Mouse (Mus musculus): ENCODE data around the gene Teddm2.
A peak's percentile ranks its signal among the peaks of the same experiment; 100 is the strongest.

Teddm2 gene

DNA sequence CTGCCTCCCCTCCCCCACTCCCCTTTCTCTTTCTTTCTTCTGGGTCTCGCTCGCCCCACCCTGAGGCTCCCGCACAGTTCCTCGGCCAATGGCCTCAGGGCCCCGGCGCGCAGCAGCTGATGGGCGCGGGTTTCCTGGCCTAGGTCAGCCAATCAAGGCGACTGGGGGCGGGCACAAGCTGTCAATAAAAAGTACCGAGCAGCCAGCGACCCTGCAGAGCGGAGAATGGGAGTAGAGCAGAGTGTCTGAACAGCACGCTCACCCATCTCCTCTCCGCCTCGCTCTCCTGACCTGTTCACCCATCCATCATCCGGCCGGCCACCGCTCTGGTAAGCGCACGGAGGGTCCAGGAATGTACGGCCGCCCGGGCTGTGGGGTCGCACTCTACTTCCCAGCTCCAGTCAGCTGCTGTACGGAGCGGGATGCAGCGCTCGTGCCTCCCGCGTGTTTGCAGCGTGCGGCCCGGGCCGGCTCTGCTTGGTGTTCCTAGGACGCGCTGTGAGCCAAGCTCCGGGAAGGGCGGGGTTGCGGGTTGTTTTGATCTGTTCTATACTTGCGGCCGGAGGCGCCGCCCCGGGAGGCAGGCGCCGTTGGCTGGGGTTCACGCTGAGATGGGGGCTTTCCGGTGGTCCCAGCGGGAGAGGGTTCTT lies at the start of gene Teddm2, which contains the start of gene Glul:
Gene Teddm2, minus strand, starts transcription at position 498 of the 650 bp plus-strand sequence.
Gene Glul, plus strand, starts transcription at position 214 of the 650 bp plus-strand sequence.
- peak; percentile 96 for DNase-seq (ENCODE audit: low spot score)

DNA sequence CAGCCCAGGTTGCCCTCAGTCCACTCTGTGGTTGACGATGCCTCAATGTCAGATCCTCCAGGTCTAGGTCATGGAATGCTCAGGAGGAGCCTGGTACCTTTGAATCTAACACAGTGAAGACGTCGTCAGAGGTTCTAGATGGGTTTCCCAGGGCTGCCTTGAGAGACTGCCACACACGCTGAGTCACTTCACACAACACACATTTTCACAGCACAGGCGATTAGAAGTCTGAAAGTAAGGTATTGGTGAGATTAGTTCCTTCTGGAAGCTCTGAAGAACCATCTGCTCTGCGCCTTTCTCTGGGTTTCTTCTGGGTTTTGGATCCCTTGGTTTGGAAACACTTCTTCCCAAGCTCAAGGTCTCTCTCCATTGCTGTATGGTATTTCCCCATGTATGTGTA lies 47.8 kb upstream of the Teddm2 start:
- no peak for DNase-seq (ENCODE audit: low spot score)

DNA sequence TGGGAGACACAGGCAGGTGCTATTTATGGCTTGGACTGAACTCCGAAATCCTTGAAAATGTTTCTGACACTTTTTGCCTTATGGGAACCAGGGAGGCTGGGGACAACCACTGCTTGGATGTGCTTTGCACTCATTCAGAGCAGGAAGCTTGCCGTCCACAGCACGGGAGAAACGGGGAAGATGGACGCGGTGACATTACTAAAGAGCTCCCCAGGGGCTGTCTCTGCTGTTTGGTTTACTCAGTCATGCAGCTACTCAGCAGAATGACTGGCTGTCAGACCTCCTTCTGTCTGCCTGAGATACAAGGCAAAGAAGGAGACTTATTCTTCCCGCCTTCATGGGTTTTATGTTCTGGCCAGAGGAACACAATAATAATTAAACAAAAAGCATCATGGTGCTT lies 46.9 kb upstream of the Teddm2 start:
- DNase-seq (ENCODE audit: low spot score), result no peak

DNA sequence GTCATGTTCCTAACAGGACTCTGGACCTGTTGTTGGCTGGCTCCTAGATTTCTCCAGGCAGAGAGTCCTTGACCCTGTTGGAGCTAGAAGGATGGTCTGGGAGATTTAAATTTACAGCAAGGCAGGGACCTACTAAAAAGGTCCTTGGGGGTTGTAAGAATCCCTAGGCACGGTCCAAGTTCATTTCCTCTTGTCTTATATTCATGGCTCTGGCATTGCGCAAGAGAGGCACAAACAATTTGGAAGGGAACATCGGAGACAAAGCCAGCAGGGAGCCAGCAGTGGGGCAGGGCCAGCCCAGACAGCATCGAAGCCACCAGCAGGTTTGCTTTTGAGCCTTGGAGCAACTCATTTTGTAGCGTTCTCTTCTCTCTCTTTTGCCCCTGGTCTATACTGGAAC lies 45.2 kb upstream of the Teddm2 start:
- no peak for DNase-seq (ENCODE audit: low spot score)

DNA sequence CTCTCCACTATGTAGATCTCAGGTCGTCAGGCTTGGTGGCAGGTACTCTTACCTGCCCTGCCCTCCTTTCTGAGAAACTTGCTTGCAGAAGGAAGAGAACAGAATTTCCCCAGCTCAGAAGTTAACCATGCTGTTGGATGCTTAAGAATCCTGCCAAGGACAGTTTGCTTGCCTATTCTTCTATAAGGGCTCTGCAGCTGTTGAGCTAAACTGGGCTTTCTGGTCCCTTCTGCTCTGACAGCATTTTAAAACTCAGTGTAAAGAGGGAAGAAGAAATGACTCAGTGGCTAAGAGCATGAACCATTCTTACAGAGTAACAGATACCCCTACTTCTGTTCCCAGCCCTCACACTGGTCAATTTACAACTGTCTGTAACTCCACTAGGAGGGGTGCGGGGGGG lies 41.0 kb upstream of the Teddm2 start:
- no peak for DNase-seq (ENCODE audit: low spot score)

DNA sequence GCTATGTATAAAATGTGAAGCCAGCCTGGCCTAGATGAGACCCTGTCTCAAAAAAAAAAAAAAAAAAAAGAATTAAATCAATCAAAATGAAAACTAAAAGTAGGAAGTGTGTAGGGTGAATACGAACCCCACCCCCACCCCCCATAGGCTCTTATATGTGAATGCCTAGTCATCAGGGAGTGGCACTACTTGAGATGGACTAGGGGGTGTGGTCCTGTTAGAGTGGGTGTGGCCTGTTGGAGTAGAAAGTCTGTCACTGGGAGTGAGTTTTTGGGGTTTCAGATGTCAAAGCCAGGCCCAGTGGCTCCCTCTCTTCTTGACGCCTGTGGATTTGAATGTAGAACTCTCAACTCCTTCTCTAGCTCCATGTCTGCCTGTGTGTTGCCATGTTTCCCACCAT lies 37.0 kb upstream of the Teddm2 start:
- DNase-seq (ENCODE audit: low spot score), result no peak

DNA sequence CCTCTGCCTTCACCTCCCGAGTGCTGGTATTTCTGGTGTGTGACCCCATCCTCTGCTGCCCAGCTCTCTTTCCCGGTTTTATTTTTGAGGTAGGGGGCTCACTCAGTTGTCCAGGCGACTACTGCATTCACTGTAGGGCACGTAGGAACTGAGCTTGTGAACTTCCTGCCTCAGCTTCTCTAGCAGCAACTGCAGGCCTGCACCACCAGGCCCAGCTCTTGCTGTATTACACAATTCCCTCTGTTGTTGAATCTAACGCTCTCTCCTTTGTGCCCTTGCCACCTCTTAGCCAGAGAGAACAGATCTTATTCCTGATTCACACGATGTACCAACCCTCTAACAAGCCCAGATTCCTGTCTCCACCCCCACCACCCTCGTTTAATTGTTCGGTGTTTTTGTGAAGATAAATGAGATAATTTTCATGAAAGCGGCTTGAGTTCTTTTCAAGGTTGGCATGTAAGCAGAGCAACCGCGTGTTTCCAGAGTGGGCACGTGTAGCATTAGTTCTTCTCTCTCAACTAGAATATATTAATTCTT lies 35.9 kb upstream of the Teddm2 start:
- no peak for DNase-seq (ENCODE audit: low spot score)

DNA sequence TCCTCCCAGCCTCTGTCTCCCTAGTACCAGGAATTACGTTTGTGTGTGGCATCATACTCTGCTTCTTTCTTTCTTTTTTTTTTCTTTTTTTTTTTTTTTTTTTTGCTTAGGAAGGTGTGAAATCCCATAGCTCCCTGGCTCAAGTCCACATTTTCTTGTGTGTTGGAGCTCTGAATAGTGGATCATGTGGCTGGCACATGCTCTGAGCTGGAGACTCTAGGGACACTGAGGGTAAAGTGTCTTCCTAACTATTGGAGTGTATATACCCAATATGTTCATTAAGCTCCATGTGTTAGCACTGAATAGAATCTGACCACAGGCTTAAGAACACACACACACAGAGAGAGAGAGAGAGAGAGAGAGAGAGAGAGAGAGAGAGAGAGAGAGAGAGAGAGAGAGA lies 33.7 kb upstream of the Teddm2 start:
- no peak for DNase-seq (ENCODE audit: low spot score)

DNA sequence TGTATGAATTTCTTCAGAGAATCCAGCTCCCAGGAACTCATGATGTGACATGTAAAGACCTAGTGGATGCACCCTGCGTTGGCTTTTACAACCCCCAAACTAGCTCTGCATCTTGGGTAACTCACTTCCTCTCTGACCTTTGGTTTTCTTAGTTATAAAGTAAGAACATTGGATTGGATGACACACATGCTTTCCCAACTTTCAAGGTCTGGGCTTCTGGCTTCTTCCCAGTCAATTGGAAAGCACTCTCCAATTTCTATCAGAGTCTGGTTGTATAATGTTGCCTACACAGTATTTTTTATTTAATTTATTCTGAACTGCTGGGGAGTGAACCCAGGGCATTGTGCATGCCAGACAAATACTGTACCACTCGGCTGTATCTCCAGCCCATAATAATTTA lies 30.4 kb upstream of the Teddm2 start:
- no peak for DNase-seq (ENCODE audit: low spot score)

DNA sequence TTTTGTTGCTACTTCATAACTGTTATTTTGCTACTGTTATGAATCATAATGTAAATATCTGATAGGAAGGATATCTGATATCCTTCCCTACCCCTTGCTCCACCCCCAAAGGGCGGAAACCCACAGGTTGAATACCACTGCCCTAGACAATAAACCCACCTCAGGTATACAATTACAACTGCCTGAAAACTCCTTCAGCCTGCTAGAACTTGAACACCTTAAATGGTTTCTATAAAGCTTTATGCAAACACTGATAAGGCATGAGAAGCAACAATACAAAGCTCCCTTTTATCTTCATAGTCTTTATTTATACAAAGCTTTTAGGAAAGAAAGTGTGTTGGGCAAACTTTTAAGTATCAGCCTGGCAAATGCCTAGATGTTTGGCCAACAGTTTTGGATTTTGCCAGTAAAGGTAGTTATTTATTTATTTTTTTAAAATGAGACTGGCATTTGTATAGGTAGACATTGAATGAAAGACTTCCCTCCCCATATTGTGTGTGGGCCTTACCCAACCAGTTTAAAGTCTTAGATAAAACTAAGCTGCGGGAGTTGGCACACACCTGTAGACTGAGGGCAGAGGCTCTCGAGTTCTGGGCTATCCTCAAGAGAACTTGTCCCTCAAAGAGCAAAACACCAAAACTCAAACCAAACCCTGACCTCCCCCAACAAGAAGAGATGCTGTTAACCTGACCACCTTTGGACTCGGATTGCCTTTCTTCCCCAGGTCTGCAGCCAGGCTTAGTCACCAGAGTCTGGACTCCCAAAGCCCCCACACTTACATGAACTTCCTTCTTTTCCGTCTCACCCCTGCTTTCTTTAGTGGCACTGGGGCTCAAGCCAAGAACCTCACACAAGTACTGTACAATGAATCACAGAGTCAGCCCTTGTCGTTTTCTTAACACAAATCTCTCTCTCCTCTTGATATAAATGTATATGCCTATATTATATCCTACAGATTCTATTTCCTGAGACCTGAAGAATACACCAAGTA lies 24.7 kb upstream of the Teddm2 start:
- no peak for DNase-seq (ENCODE audit: low spot score)

DNA sequence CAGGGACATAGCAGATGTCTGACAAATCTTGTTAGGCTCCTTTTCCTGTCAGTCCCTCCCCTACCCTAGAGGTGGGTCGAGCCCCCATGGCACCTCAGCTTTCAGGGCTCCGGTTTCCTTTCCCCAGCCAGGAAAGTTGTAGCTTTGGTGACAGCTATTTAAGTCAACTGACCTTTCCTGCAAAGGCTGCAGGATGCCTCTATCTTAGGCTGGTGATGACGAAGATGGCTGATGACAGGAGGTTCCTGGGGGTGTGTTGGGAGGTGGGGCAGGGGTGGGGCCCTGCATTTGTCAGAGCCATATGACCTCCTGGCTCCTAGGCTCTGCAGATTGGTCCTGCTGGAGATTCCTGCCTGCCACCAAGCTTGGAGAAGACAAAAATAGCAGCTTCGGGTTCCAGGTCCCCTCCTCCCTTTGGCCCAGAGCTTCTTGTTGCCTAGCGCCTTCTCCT lies 22.6 kb upstream of the Teddm2 start:
- no peak for DNase-seq (ENCODE audit: low spot score)

DNA sequence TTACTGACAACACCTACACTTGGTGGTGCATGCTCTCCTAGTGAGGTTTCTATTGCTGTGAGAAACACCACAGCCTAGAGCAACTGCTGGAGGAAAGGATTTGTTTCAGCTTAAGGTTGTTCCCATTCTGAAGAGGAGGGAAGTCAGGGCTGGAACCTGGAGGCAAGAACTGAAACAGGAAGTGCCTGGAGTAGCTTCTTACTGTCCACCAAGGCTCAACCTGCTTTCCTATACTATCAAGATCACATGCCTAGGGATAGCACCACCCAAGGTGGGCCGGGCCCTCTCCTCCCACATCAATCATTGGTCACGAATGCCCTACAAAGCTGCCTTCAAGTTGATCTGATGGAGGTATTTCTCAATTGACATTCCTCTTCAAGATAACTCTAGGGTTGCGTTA lies 21.6 kb upstream of the Teddm2 start:
- DNase-seq (ENCODE audit: low spot score), result no peak

DNA sequence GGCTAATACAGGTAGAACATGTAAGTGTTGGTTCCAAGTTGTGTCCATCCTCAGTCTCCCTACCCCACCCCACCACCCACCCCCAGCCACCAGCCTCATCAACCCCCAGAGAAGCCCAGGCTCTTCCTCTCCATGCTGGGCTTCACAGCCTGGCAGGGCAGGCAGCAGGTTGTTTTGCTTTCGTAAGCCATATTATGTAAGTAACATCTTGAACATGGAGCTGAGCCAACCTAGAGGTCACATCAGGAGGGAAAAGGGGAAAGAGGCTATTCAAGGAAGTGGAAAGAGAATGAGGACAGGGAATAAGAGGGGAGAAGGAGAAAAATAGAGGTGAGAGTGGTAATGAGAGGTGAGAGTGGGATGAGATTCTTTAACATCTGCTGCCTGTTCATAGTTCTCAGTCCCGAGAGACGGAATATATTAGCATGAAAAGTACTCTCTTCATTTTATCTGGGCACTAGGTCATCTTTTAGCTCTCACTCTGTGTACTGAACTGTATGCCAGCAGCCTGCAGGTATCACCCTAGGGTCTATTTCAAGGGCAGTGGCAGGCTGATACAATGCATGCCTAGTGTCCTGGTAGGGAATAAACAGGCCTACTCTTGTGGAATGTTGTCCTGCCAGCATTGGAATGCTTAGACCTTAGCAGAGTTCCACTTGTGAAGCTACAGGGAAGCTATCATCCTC lies 18.6 kb upstream of the Teddm2 start:
- no peak for DNase-seq (ENCODE audit: low spot score)

DNA sequence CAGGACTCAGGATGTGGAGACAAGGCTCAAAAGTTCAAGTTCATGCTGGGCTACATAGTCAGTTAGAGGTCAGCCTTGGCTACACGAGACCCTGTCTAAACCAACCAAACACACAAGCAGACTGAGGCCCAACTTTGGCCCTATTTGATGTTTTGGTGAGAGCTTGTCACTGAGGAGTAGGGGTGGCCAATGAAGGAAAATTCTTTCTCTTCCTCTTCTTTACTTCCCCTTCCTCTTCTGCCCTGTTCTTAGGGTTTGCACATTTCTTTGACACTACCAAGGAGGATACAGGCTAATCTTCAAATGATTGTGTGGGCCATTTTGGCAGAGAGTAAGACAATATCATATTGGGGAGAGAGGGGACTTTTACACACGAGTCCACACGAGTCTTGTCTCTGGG lies 13.8 kb upstream of the Teddm2 start:
- no peak for DNase-seq (ENCODE audit: low spot score)

DNA sequence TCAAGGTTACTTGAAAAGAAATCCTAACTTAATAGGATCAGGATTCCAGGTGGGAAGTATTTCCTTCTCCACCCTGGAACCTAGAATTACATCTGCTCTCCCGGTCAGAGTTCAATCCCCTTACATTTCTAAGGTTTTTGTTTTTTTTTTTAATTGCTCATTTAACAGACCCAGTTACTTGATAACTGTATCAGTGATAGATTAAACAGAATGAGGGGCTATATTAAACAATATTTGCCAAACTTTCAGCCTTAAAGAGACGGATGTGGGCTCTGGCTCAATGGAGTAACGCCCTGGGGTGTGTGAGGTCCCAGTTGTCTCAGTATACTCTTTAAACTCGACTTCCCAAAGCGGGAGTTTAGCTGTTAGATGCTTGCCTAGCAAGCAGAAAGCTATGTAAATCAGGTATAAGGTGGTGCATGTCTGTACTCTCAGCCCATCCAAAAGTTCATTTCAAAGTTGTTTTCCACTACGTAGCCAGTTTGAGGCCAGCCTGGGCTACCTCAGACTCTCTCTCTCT lies 11.3 kb upstream of the Teddm2 start:
- DNase-seq (ENCODE audit: low spot score), result no peak

DNA sequence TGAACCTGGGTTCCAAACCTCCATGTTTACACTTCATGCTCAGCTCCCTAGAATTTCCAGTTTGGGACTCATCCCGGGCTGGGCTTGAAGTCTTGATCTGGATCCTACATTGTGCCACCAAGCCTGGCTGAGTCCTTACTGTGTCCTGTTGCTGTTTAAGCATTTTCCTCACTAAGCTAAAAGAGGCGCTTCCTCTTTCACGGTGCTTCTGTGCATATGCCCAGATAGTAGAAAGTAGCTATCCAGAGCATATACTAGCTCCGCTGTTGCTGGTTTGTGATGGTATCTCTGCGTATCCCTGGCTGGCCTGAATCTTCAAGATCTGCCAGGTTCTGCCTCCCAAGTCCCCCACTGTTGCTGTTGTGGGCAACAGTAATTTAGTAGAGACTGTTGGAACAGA lies 10.4 kb upstream of the Teddm2 start:
- DNase-seq (ENCODE audit: low spot score), result no peak

DNA sequence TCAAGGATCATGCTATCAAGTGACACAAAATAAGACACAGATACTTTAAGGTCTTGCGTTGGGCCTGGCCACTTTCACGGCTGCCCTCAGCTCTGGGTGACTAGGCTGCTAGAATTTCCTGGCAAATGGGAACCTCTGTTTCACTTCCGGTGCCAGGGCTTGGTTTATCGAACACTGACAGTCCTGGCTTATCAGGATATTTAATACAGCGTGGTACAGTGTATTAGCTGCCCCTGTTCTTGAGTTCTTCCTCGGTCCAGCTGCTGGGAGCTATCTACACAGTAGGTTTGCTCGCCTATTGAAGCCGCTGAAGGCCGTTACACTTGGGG lies 9.9 kb upstream of the Teddm2 start:
- DNase-seq (ENCODE audit: low spot score), result no peak

DNA sequence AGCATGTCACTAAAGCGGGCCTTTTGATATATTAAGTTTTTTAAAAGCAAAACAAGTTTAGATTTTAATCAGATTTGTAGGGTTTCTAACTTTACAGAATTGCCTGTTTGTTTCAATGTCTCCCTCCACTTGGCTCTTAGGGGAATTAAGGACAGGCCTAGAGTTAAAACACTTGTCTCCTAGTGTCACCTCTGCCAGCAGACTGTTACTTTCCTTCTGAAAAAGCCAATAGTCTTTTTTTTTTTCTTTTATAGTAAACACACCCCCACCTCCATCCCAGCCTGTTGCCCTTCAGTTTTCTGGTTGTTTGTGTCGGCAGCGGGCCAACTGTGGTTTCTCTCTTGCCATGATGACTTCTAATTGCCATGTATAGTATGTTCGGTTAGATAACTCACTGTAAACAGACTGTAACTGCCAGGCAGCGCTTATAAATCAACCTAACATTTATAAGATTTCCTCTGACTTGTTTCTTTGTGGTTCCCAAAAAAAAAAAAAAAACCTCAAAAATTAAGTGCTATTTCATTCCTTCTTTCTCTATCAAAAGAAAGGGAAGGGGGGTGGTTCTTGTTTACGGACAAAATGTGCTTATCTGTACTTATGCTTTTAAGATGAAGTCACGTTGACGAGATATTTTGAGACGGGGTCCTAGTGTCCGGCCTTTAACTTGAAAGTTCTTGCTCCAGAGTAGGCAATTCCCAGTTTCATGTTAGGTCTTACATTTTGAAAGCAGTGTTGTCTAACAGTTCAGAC lies 9.4 kb upstream of the Teddm2 start:
- no peak for DNase-seq (ENCODE audit: low spot score)

DNA sequence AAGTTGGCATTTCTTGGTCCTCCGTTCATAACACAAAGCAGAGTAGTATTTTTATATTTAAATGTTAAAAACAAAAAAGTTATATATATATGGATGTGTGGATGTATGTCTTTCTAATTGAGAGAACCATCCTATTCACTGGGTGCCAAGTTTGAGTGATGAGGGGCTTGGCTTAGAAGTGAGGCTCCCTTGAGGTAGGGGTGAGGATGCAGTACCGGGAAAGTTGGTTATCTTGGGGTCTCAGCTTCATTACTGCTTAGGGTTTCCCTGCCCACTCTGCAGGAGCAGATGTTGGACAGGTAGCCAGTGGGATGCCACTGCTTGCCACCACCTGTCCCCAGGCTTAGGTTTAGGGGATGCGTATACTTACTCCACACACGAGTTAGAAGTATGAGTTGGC lies 8.7 kb upstream of the Teddm2 start:
- no peak for DNase-seq (ENCODE audit: low spot score)

DNA sequence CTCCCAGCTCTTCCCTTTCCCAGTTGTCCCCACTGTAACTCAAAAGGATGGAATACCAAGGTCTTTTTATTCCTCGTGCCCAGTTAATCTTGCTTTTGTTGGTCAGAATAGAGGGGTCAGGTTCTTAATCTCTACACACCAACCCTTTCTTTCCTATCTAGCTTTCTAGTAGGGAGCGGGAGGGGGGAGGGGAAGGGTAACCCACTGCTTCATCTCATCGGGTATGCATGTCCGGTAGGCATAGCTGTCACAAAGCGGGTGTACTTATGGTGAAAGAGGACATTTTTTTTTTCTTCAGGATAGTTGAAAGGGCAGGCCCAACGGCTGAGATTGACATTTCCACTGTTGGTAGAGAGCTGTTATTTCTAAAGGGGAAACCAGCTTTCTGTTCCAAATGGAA lies 8.2 kb upstream of the Teddm2 start:
- DNase-seq (ENCODE audit: low spot score), result no peak

DNA sequence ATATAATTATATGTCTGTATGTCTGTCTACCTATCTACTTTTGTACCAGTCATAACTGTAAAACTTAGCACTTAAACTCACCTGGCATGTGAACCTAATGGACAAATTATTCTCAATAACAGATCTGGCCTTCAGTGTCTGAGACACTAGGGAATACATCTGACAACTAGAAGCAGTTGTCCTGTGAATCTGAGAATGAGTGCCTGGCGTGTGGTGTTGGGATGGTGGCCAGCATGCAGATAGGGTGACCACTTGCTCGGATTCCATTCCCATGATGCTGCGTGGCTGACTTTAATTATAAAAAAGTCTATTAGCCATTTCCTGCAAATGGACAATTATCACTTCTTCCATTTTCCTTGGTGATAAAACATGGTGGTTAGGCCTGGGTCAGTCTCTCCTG lies 5.9 kb upstream of the Teddm2 start:
- no peak for DNase-seq (ENCODE audit: low spot score)

DNA sequence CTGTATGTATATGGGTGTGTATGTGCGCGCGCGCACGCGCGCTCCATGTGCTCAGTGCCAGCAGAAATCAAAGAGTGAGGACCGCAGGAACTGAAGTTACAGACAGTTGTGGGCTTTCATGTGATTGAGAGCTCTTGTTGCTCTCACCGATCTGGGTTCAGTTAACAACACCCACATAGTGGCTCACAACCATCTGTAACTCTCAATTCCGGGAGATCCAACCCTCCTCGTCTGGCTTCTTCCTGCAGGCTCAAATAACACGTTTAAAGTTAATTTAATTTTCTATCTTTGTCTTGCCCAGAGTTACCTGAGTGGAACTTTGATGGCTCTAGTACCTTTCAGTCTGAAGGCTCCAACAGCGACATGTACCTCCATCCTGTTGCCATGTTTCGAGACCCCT lies 4.2 kb upstream of the Teddm2 start:
- DNase-seq (ENCODE audit: low spot score), result no peak

Data from testis, postnatal 14 days (tissue).